10 mouse cellular contexts compared by ENCODE assay signal in the genomic region with DNA sequence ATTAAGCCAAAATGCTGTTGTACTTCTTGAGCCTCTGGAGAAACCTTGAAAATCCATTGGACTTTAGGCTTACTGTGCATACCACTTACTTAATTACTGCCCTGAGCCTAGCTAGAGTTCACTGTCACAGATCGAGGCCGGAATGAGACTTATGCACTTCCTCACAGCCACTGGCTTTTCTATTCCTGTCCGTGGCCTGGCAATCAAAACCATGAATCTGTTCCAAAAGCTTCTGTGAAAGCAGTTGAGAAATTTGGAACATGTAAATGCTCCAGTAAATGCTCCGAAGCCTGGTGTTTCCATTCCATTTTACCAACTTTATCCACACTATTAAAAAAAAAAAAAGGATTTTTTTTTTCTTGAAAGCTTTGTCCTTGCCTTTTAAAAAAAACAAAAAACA. TPM values are rescaled to one million over a fixed set of nuclear protein-coding genes. Genes with fewer than 3 reads are reported as not detected.
DNase-seq lines count a peak whose midpoint lies in the region; ATAC-seq lines count a peak whose summit lies in the region.
"Had no signal": no experiment of that assay in that cellular context is flagged by ENCODE, and none has a peak within 500 bp of the region (broad histone marks: within the 10 kb centered on the region; RNA-seq: fewer than 3 reads in every experiment).

No protein-coding gene starts in this region.

- H3K4me1 ChIP-seq in midbrain, embryonic 11.5 days (ENCODE audit: control insufficient read depth, insufficient read depth, low read length): no peaks in the 10 kb centered on the region
- H3K4me1 ChIP-seq in midbrain, embryonic 15.5 days: no peaks in the 10 kb centered on the region

- H3K27me3 ChIP-seq in midbrain, embryonic 11.5 days (ENCODE audit: control insufficient read depth, insufficient read depth, low read length): no peaks in the 10 kb centered on the region
- no peaks in the 10 kb centered on the region for H3K27me3 ChIP-seq in midbrain, embryonic 15.5 days (replicated peaks)

- no peak for ATAC-seq in midbrain, embryonic 11.5 days (ENCODE audit: low FRiP score)
- ATAC-seq in midbrain, embryonic 15.5 days (replicated peaks): no peak

- DNase-seq in cerebellum, adult 11 months: peak; percentile 41
- no peak for DNase-seq in cerebellum, postnatal 4 days (ENCODE audit: low spot score in 2 of 2)
- peak; percentile 68 for DNase-seq in midbrain, embryonic 11.5 days (ENCODE audit: low spot score, missing footprints)
- peak; percentile 59 to 74 for DNase-seq in heart, adult 9 months (ENCODE audit: low spot score in 2 of 2)
- peak; percentile 72 for DNase-seq in lung, postnatal 36 days
- DNase-seq in left cerebral cortex, postnatal 4 days: no peak
- no peak for DNase-seq in B cell, adult 2 months

- intact Hi-C loops in left cerebral cortex, postnatal 4 days (cut with DNase I): no loop called here

- H3K27ac ChIP-seq in midbrain, embryonic 11.5 days (ENCODE audit: low read depth, low read length): no peak overlapping the region
- no peak overlapping the region for H3K27ac ChIP-seq in midbrain, embryonic 15.5 days

- WGBS in midbrain, embryonic 11.5 days: 90% methylated on average over 4 of the region's 4 CpGs
- 91% methylated on average over 4 of the region's 4 CpGs for WGBS in midbrain, embryonic 15.5 days

- H3K4me2 ChIP-seq in midbrain, embryonic 11.5 days: no peak overlapping the region
- H3K4me2 ChIP-seq in midbrain, embryonic 15.5 days: no peak overlapping the region

- H3K36me3 ChIP-seq in midbrain, embryonic 11.5 days (ENCODE audit: control insufficient read depth, insufficient read depth, low read length): no peaks in the 10 kb centered on the region
- no peaks in the 10 kb centered on the region for H3K36me3 ChIP-seq in midbrain, embryonic 15.5 days (replicated peaks)

- H3K4me3 ChIP-seq in midbrain, embryonic 11.5 days (ENCODE audit: low read depth, low read length): no peak overlapping the region
- H3K4me3 ChIP-seq in midbrain, embryonic 15.5 days: no peak overlapping the region

- no peak overlapping the region for H3K9ac ChIP-seq in midbrain, embryonic 11.5 days (ENCODE audit: low read length)
- H3K9ac ChIP-seq in midbrain, embryonic 15.5 days: no peak overlapping the region

- H3K9me3 ChIP-seq in midbrain, embryonic 11.5 days (ENCODE audit: control insufficient read depth, low read length): no peaks in the 10 kb centered on the region
- H3K9me3 ChIP-seq in midbrain, embryonic 15.5 days: no peaks in the 10 kb centered on the region

RNA-seq across cellular contexts. Expression of a gene that starts 29.8 kb away (rescaled TPM):
- polyA plus RNA-seq in midbrain, embryonic 11.5 days (2014; fragmentation: Nextera tagmentation; extraction: Ambion mirVana): 21.7 and 23.6 TPM in 2 replicates
- polyA plus RNA-seq in midbrain, embryonic 15.5 days (2015; fragmentation: Nextera tagmentation; extraction: Ambion mirVana): 35.1 and 47.1 TPM in 2 replicates
- total RNA-seq in left cerebral cortex, postnatal 4 days (2021): 100 to 1,000 TPM; 114 to 125 TPM

RNA-seq across cellular contexts. Expression of a gene that starts 57.3 kb away (rescaled TPM):
- 23.2 and 26.6 TPM in 2 replicates for polyA plus RNA-seq in midbrain, embryonic 11.5 days (2014; fragmentation: Nextera tagmentation; extraction: Ambion mirVana)
- polyA plus RNA-seq in midbrain, embryonic 15.5 days (2015; fragmentation: Nextera tagmentation; extraction: Ambion mirVana): 43.4 and 51.0 TPM in 2 replicates
- not detected for total RNA-seq in left cerebral cortex, postnatal 4 days (2021)
- total RNA-seq: left cerebral cortex, postnatal 25 days; midbrain, postnatal 0 days had no signal

Comparison
In these comparisons a context has a peak if more than half of its experiments do, and no peak if none do; other contexts are left out.
1. DNase-seq: peak in cerebellum, adult 11 months (single experiment), midbrain, embryonic 11.5 days (single experiment), heart, adult 9 months (2 of 2) and lung, postnatal 36 days (single experiment); none in cerebellum, postnatal 4 days (0 of 2), left cerebral cortex, postnatal 4 days (single experiment) and B cell, adult 2 months (0 of 2).